Comparison of ENCODE assay signal across 30 mouse cellular contexts in the genomic region with DNA sequence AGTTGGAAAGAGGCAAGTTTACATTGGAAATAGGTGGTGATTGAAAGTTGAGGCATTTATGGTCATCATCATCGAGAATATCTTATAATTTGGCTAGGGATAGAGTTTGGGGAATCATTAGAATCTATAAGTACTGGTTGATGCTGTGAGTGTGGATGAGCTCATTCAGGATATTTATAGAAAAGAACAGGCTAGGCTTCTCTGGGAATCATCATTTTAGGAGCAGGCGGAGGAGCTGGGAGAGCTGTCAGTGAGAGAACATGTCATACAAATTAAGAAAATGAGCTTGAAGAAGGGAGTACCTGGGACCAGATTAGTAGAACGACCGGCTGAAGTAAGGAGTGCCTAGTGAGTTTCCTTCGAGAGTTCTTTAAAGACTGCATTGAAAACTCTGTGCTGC. TPM values are rescaled to one million over a fixed set of nuclear protein-coding genes. Genes with fewer than 3 reads are reported as not detected.
DNase-seq lines count a peak whose midpoint lies in the region; ATAC-seq and TF ChIP-seq lines count a peak whose summit lies in the region.
"Had no signal": no experiment of that assay in that cellular context is flagged by ENCODE, and none has a peak within 500 bp of the region (broad histone marks: within the 10 kb centered on the region; RNA-seq: fewer than 3 reads in every experiment).

No protein-coding gene starts in this region.

- intact Hi-C loops in heart, postnatal 36 days (cut with DNase I): no loop called here
- intact Hi-C loops in heart, postnatal 10 days (cut with DNase I): no loop called here
- intact Hi-C loops in left cerebral cortex, adult 2 months (cut with DNase I): no loop called here
- intact Hi-C loops in left cerebral cortex, postnatal 10 days (cut with DNase I): no loop called here

- H3K4me3 ChIP-seq in heart, embryonic 12.5 days: no peak overlapping the region
- no peak overlapping the region for H3K4me3 ChIP-seq in heart, embryonic 15.5 days
- H3K4me3 ChIP-seq in left cerebral cortex, adult 2 months: no peak overlapping the region
- H3K4me3 ChIP-seq: embryonic facial prominence, embryonic 10.5 days; embryonic facial prominence, embryonic 13.5 days; erythroblast, embryonic 14.5 days; forebrain, embryonic 12.5 days; forebrain, embryonic 15.5 days; heart, adult 2 months had no signal

- peak overlapping the region; percentile 30; the same call in 1 of the 2 replicates for H3K9ac ChIP-seq in heart, embryonic 12.5 days
- H3K9ac ChIP-seq in heart, embryonic 15.5 days: no peak overlapping the region
- H3K9ac ChIP-seq: embryonic facial prominence, embryonic 13.5 days; forebrain, embryonic 12.5 days; forebrain, embryonic 15.5 days; hindbrain, embryonic 14.5 days had no signal

- peak overlapping the region; percentile 68; the same call in 1 of the 2 replicates for H3K27ac ChIP-seq in heart, embryonic 12.5 days (ENCODE audit: poor library complexity, severe bottlenecking)
- peak overlapping the region; percentile 48 for H3K27ac ChIP-seq in heart, embryonic 15.5 days
- peak overlapping the region; percentile 69 for H3K27ac ChIP-seq in left cerebral cortex, adult 2 months
- H3K27ac ChIP-seq: embryonic facial prominence, embryonic 10.5 days; embryonic facial prominence, embryonic 13.5 days; forebrain, embryonic 12.5 days; forebrain, embryonic 15.5 days; heart, adult 2 months; hindbrain, embryonic 14.5 days; hindbrain, postnatal 0 days had no signal

- WGBS in heart, embryonic 12.5 days: 53% methylated on average over 5 of the region's 5 CpGs
- WGBS in heart, embryonic 15.5 days: 41% methylated on average over 5 of the region's 5 CpGs

- no peak for DNase-seq in cerebellum, adult 11 months
- no peak for DNase-seq in heart, postnatal 36 days
- DNase-seq in heart, postnatal 10 days: no peak
- no peak for DNase-seq in left cerebral cortex, adult 2 months (ENCODE audit: extremely low spot score in 1 of 2, low spot score in 2 of 2)
- DNase-seq in left cerebral cortex, postnatal 10 days (ENCODE audit: extremely low spot score in 1 of 2, low spot score in 2 of 2): no peak
- DNase-seq: adrenal gland, adult 8-10 months; adrenal gland, postnatal 25 days; cerebellum, adult 11-12 months; cerebellum, adult 8-10 months; cerebellum, postnatal 10 days; cerebellum, postnatal 36 days; embryo, embryonic 11 days; gastrocnemius, postnatal 10 days; gastrocnemius, postnatal 36 days; heart, adult 2 months; heart, postnatal 14 days; kidney, adult 2 months had no signal

- no peaks in the 10 kb centered on the region for H3K9me3 ChIP-seq in heart, embryonic 12.5 days (replicated peaks)
- H3K9me3 ChIP-seq in heart, embryonic 15.5 days (replicated peaks): no peaks in the 10 kb centered on the region
- H3K9me3 ChIP-seq: embryonic facial prominence, embryonic 10.5 days; embryonic facial prominence, embryonic 13.5 days; forebrain, embryonic 12.5 days; forebrain, embryonic 15.5 days had no signal

- H3K36me3 ChIP-seq in heart, embryonic 12.5 days: no peaks in the 10 kb centered on the region
- no peaks in the 10 kb centered on the region for H3K36me3 ChIP-seq in heart, embryonic 15.5 days
- H3K36me3 ChIP-seq: embryonic facial prominence, embryonic 13.5 days; forebrain, embryonic 12.5 days; forebrain, embryonic 15.5 days had no signal

- peak overlapping the region; percentile 19; the same call in 1 of the 2 replicates for H3K4me2 ChIP-seq in heart, embryonic 12.5 days
- no peak overlapping the region for H3K4me2 ChIP-seq in heart, embryonic 15.5 days
- H3K4me2 ChIP-seq: embryonic facial prominence, embryonic 13.5 days; forebrain, embryonic 12.5 days; forebrain, embryonic 15.5 days; hindbrain, embryonic 14.5 days had no signal

- no peak for TF ChIP-seq CTCF in left cerebral cortex, adult 2 months (IDR thresholded peaks at IDR 0.05)

- H3K4me1 ChIP-seq in heart, embryonic 12.5 days (replicated peaks): peaks cover 8% of the 10 kb centered on the region
- peaks cover 8% of the 10 kb centered on the region; the same call in 1 of the 2 replicates for H3K4me1 ChIP-seq in heart, embryonic 15.5 days (replicated peaks)
- H3K4me1 ChIP-seq: embryonic facial prominence, embryonic 10.5 days; embryonic facial prominence, embryonic 13.5 days; forebrain, embryonic 12.5 days; forebrain, embryonic 15.5 days had no signal

- peak; percentile 68; the same call in 1 of the 2 replicates for ATAC-seq in cerebellum, adult (ENCODE audit: insufficient number of reproducible peaks, low FRiP score, low TSS enrichment)
- ATAC-seq in heart, embryonic 12.5 days (ENCODE audit: insufficient number of reproducible peaks, low FRiP score): no peak
- no peak for ATAC-seq in heart, embryonic 15.5 days (replicated peaks; ENCODE audit: insufficient number of reproducible peaks, insufficient read depth, low FRiP score, low read depth)
- ATAC-seq: activated CD4-positive, CD25-positive, alpha-beta regulatory T cell, adult 4 months; forebrain, embryonic 15.5 days; hindbrain, postnatal 0 days; inflammation-experienced regulatory T-cells, adult 6 months; intestine, postnatal 0 days had no signal

- H3K27me3 ChIP-seq in heart, embryonic 12.5 days (replicated peaks): no peaks in the 10 kb centered on the region
- no peaks in the 10 kb centered on the region for H3K27me3 ChIP-seq in heart, embryonic 15.5 days
- H3K27me3 ChIP-seq: embryonic facial prominence, embryonic 13.5 days; forebrain, embryonic 12.5 days; forebrain, embryonic 15.5 days had no signal

RNA-seq across cellular contexts. Expression of gene Homer1, which starts 20.7 kb away (rescaled TPM):
- 23.5 and 27.7 TPM in 2 replicates for polyA plus RNA-seq in heart, embryonic 12.5 days (2016; fragmentation: Nextera tagmentation; extraction: Ambion mirVana)
- total RNA-seq in heart, postnatal 36 days (2021): 10 to 100 TPM; 49.5 to 66.8 TPM
- 12.8 and 13.2 TPM in 2 replicates for polyA plus RNA-seq in heart, embryonic 15.5 days (2015; fragmentation: Nextera tagmentation; extraction: Ambion mirVana)
- 10 to 100 TPM; 52.5 to 75.6 TPM for total RNA-seq in heart, postnatal 10 days (2021)
- total RNA-seq in left cerebral cortex, adult 2 months (2021): 100 to 1,000 TPM; 381 to 464 TPM
- 100 to 1,000 TPM; 145 to 149 TPM for total RNA-seq in left cerebral cortex, postnatal 10 days (2021)
